Mouse (Mus musculus) hindbrain, embryonic 15.5 days (tissue): Measurements from ENCODE around the gene Ctc1. TPM values are rescaled to one million over a fixed set of nuclear protein-coding genes. Genes with fewer than 3 reads are reported as not detected.
"Not testable (repeated sequence)": the region's sequence is repeated elsewhere in the genome, so short reads cannot be mapped to it uniquely, and the experiment has no call there.

Experiments used
- ATAC-seq: fragments of 200-750 bp; cut with Nextera tagmentation; 2 replicates; pipeline ENCODE4 v1.8.0; 2017; ENCODE audit warnings: low read depth, moderate number of reproducible peaks, moderate TSS enrichment; ENCODE audit not compliant: low FRiP score
- H3K27ac ChIP-seq: fragments of 300-500 bp; sonication (generic); replicated peaks from 2 replicates; pipeline ENCODE4 v1.5.1; 2015; ENCODE audit warnings: mild to moderate bottlenecking, inconsistent platforms
- H3K27me3 ChIP-seq: fragments of 300-500 bp; sonication (generic); 2 replicates; pipeline ENCODE4 v1.6.1; 2015; ENCODE audit warnings: control low read depth, inconsistent platforms
- H3K36me3 ChIP-seq: fragments of 300-500 bp; sonication (generic); 2 replicates; pipeline ENCODE4 v1.6.1; 2015; ENCODE audit warnings: control low read depth, inconsistent platforms
- H3K4me1 ChIP-seq: fragments of 300-500 bp; sonication (generic); replicated peaks from 2 replicates; pipeline ENCODE4 v1.6.1; 2015; ENCODE audit warnings: control low read depth, inconsistent platforms
- H3K4me2 ChIP-seq: fragments of 300-500 bp; sonication (generic); 2 replicates; pipeline ENCODE4 v1.6.1; 2015; ENCODE audit warnings: moderate library complexity, mild to moderate bottlenecking, inconsistent platforms
- H3K4me3 ChIP-seq: fragments of 300-500 bp; sonication (generic); 2 replicates; pipeline ENCODE4 v1.5.1; 2015; ENCODE audit warnings: mild to moderate bottlenecking, inconsistent platforms
- H3K9ac ChIP-seq: fragments of 300-500 bp; sonication (generic); 2 replicates; pipeline ENCODE4 v1.6.1; 2015; ENCODE audit warnings: inconsistent platforms
- H3K9me3 ChIP-seq: fragments of 300-500 bp; sonication (generic); 2 replicates; pipeline ENCODE4 v1.6.1; 2016; ENCODE audit warnings: control low read depth, inconsistent platforms
- WGBS: fragments of 180-500 bp; shearing (Covaris S2); methylation state at CpG from one replicate; pipeline ENCODE4 v1.1.7; 2015; 5-methylcytosine and 5-hydroxymethylcytosine counted together
- polyA plus RNA-seq: library from polyadenylated mRNA; unstranded; fragments of >200 nt; fragmentation: Nextera tagmentation; extraction: Ambion mirVana; gene quantifications from 2 replicates; pipeline ENCODE4 v1.2.1, GENCODE M21; 2015

Gene Ctc1
- polyA plus RNA-seq, 1 experiment from 2014 or later: 71.2 TPM

DNA sequence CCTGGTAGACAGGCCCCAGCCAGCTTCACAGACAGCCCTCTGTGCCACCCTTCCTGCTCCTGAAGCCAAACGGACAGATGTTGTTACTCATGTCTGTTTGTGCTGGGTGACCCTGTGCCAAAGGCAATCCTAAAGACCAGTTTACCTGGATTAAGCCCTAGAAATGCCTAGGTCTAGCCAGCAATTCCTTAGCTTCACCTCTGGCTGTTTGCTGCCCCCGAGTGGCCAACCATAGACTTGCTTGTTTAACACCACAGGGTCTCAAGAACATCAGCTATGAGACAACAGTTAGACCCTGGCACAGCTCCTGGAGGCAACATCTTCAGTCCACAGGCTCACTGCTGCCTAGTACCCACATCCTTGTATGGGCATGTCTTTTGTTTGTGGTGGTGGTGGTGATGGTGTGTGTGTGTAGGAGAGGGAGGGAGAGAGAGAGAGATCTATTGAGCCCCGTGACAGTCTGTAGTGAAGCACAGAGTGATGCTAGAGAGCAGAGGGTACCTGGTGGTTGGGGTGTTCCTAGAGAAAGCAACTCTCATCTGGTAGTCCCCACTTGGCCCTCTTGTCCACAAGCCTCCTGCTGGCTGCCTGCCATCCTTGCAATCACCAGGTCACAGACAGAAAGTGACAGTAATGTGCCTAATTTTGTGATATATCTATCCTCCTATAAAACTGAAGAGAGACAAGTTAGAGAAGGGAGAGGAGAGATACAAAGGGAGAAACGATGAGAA lies 32.9 kb upstream of the Ctc1 start:
- no peaks in the 10 kb centered on the region for H3K4me1 ChIP-seq
- H3K4me3 ChIP-seq: no peak overlapping the region
- H3K9me3 ChIP-seq: no peaks in the 10 kb centered on the region
- no peak overlapping the region for H3K9ac ChIP-seq
- ATAC-seq: peak; percentile 75
- 26% methylated on average over 4 of the region's 4 CpGs for WGBS
- H3K27me3 ChIP-seq: no peaks in the 10 kb centered on the region
- H3K4me2 ChIP-seq: no peak overlapping the region
- no peak overlapping the region for H3K27ac ChIP-seq
- H3K36me3 ChIP-seq: peaks cover 16% of the 10 kb centered on the region

DNA sequence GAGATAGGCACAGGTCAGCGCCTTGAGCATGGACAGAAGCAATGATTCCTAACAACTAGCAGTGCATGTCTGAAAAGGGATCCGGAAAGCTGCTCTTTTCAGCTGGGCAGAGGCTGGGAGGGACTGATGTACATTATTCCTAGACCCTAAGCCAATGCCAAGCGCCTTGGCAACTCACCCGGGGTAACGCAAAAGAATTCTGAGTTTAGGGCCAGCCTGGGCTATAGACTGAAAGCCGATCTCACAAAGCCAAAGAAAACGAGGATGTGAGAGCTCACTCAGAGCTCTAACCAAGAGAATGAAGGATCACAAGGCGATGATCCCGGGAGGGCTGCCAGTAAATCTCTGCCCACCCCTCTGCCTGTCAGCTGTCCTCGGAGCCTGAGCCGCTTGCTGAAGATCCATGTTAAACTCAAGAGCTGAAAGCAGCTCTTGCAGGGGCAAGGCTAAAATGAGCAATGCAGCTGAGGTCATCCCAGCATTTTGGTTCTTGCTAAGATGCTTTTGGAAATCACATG lies 28.3 kb upstream of the Ctc1 start:
- 78% methylated on average over 11 of the region's 11 CpGs for WGBS
- H3K4me2 ChIP-seq: no peak overlapping the region
- H3K4me1 ChIP-seq: no peaks in the 10 kb centered on the region
- no peak overlapping the region for H3K4me3 ChIP-seq
- no peaks in the 10 kb centered on the region for H3K27me3 ChIP-seq
- H3K27ac ChIP-seq: 0 out of 2 replicates have a peak overlapping the region, but pooled peaks have one; percentile 22
- no peaks in the 10 kb centered on the region for H3K9me3 ChIP-seq
- no peak overlapping the region for H3K9ac ChIP-seq
- ATAC-seq: no peak
- H3K36me3 ChIP-seq: peaks cover 42% of the 10 kb centered on the region

DNA sequence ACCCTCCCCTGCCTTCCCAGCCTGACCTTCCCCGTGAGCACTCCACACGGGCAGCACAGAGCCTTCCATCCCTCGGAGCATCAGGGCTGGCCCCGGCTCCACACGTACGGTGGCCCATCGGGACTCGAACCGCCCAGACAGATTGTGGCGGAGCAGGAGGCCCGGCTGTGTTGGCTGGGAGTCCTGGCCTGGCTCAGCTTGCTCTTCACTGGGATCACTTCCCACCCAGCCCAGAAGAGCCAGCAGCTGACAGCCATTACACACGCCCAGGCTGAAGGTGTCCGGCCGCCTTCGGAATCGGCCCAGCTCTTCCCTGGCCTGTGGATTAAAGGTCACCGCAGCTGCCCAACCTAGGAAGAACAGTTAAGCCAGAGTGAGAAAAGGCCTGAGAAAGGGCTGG lies 27.4 kb upstream of the Ctc1 start:
- H3K9me3 ChIP-seq: no peaks in the 10 kb centered on the region
- peaks cover 47% of the 10 kb centered on the region for H3K36me3 ChIP-seq
- H3K9ac ChIP-seq: no peak overlapping the region
- no peak overlapping the region for H3K4me3 ChIP-seq
- no peak overlapping the region for H3K4me2 ChIP-seq
- 91% methylated on average over 17 of the region's 17 CpGs for WGBS
- ATAC-seq: no peak
- H3K4me1 ChIP-seq: no peaks in the 10 kb centered on the region
- no peak overlapping the region for H3K27ac ChIP-seq
- no peaks in the 10 kb centered on the region for H3K27me3 ChIP-seq

DNA sequence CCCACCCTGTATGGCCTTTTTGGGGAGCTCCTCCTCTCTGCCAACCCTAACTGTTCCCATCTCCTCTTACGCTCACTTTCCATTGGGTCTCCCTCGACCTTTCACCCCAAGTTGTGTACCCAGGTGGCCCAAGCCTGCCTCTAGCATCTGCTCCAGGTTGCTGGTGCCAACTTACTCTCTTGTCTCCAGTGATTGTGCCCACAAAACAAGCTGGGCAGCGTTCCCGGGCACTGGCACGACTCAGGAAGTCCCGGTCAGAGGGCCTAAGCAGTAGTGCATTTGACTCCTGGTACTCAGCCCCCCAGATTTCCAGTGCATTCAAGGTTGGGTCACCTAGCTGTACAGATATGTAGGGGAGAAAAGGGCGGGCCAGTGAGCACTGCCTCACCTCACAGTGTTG lies 22.6 kb upstream of the Ctc1 start:
- WGBS: 87% methylated on average over 7 of the region's 7 CpGs
- Histone ChIP-seq H3K4me1 (no peaks in the 10 kb centered on the region), H3K27me3 (no peaks in the 10 kb centered on the region), H3K4me2 (no peak overlapping the region), H3K9me3 (no peaks in the 10 kb centered on the region), H3K36me3 (peaks cover 62% of the 10 kb centered on the region), H3K9ac (no peak overlapping the region), H3K4me3 (no peak overlapping the region), H3K27ac (no peak overlapping the region)
- ATAC-seq: no peak

DNA sequence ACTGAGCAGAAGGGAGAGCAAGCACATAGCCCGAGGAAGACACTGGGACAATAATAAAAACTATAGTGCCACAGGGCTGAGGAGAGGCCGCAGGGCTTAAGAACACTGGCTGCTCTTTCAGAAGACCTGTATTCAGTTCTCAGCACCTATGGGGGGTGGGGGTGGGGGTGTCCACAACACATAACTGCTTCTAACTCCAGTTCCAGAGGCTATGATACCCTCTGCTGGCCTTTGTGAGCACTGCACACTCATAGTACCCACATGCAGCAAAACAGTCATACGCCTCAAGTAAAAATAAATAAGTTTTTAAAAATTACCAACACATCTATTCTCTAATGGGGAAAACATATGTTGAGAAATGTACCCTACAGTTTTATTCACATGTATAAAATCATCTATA lies 21.3 kb upstream of the Ctc1 start:
- no peak overlapping the region for H3K9ac ChIP-seq
- H3K9me3 ChIP-seq: no peaks in the 10 kb centered on the region
- no peak overlapping the region for H3K4me3 ChIP-seq
- WGBS: 95% methylated on average over 3 of the region's 3 CpGs
- no peaks in the 10 kb centered on the region for H3K4me1 ChIP-seq
- no peak overlapping the region for H3K27ac ChIP-seq
- H3K27me3 ChIP-seq: no peaks in the 10 kb centered on the region
- H3K36me3 ChIP-seq: peaks cover 73% of the 10 kb centered on the region
- no peak overlapping the region for H3K4me2 ChIP-seq
- no peak for ATAC-seq

DNA sequence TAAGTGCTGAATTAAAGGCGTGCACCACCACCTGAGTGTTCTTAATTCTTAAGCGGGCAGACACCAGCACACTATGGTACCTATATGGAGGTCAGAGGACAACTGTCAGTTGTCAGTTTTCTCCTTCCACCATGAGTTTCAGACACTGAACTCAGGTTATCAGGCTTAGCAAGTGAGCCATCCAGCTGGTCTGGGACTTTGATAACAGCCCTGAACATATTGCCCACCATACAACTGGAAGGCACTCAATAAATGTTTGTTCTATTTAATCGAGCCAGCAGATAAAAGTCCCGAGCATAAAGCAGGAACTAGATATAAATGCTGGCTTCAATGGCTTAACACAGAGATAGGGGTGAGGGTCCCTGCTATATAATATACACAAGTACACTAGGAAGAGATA lies 18.6 kb upstream of the Ctc1 start:
- H3K9me3 ChIP-seq: no peaks in the 10 kb centered on the region
- no peak for ATAC-seq
- H3K27me3 ChIP-seq: no peaks in the 10 kb centered on the region
- no peak overlapping the region for H3K4me3 ChIP-seq
- no peak overlapping the region for H3K4me2 ChIP-seq
- peaks cover 78% of the 10 kb centered on the region for H3K36me3 ChIP-seq
- no peaks in the 10 kb centered on the region for H3K4me1 ChIP-seq
- no peak overlapping the region for H3K27ac ChIP-seq
- WGBS: 92% methylated on average over 4 of the region's 4 CpGs
- H3K9ac ChIP-seq: no peak overlapping the region

DNA sequence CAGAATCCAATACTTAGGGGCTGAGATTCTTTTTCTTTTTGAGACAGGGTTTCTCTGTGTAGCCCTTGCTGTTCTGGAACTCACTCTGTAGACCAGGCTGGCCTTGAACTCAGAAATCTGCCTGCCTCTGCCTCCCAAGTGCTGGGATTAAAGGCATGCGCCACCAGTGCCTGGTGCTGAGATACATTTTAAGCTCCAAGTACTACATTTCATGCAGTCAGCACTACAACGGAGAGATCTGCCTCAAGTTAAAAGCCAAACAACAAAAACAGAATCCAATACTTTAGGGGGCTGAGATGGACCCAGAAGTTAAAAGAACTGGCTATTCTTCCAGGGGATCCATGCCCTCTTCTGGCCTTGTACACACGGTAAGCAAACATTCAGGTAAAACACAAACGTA lies 12.9 kb upstream of the Ctc1 start:
- WGBS: 97% methylated on average over 4 of the region's 4 CpGs
- not testable (repeated sequence) for H3K4me3 ChIP-seq, ATAC-seq, H3K27ac ChIP-seq, H3K27me3 ChIP-seq, H3K9ac ChIP-seq, H3K4me2 ChIP-seq, H3K9me3 ChIP-seq
- peaks cover 47% of the 10 kb centered on the region for H3K36me3 ChIP-seq
- H3K4me1 ChIP-seq: peaks cover 11% of the 10 kb centered on the region

DNA sequence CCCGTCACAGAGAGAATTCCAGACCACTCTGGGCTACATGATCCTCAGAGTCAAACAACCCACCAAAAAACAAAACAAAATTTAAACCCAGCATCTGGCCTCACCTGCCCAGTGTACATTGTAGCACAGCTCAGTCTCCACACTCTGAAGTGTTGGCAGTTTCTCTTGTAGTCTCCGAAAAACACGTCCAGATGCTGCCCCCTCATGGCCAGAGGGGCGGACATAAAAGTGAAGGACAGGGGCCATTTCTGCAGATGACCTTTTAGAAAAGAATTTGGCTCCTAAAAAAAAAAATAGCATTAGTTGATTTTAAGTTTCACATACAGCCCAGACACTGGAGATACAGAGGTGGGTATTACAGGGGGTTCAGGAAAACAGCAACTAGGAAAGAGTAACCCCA lies 12.1 kb upstream of the Ctc1 start:
- H3K4me1 ChIP-seq: peaks cover 13% of the 10 kb centered on the region
- WGBS: 66% methylated on average over 4 of the region's 4 CpGs

DNA sequence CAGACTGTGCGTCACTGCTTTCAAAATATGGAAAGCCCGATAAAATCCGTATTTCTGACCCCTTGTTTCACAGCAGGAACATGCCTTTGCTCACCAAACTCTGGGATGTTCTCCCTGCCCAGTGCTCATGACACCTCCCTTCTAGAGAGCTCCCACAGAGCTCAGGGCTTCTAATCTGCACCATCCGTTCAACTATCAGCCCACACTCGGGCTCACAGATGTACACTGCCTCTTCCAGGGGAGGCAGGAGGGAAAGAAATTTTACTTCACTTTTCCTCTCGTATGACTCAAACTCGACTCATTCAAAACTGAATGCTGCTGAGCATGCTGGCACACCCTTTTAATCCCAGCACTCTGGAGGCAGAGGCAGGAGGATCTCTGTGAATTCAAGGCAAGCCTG lies 10.5 kb upstream of the Ctc1 start:
- Histone ChIP-seq H3K4me1 (peaks cover 13% of the 10 kb centered on the region), H3K27ac (no peak overlapping the region), H3K9ac (no peak overlapping the region), H3K4me2 (no peak overlapping the region), H3K36me3 (peaks cover 26% of the 10 kb centered on the region), H3K27me3 (no peaks in the 10 kb centered on the region), H3K4me3 (no peak overlapping the region), H3K9me3 (no peaks in the 10 kb centered on the region)
- no peak for ATAC-seq
- WGBS: 94% methylated on average over 7 of the region's 7 CpGs

More for the DNA sequence above, 12.1 kb upstream of the Ctc1 start:
- H3K36me3 ChIP-seq: peaks cover 39% of the 10 kb centered on the region
- H3K9ac ChIP-seq: no peak overlapping the region
- H3K27ac ChIP-seq: no peak overlapping the region
- H3K4me3 ChIP-seq: no peak overlapping the region
- H3K9me3 ChIP-seq: no peaks in the 10 kb centered on the region
- no peaks in the 10 kb centered on the region for H3K27me3 ChIP-seq
- no peak overlapping the region for H3K4me2 ChIP-seq
- no peak for ATAC-seq

DNA sequence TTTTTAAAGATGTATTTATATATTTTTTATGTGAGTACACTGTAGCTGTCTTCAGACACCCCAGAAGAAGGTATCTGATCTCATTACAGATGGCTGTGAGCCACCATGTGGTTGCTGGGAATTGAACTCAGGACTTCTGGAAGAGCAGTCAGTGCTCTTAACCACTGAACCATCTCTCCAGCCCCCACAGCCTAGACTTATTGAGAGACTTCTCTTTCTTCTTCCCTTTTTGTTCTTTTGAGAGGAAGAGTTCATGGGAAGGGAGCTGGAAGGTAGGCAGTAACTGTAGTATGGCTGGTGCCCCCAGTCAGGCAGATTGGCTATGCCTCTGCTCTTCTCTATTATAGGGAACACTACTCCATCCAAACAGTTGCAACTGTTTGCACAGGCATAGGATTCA lies 9.1 kb upstream of the Ctc1 start:
- Histone ChIP-seq H3K36me3 (peaks cover 13% of the 10 kb centered on the region), H3K4me1 (peaks cover 22% of the 10 kb centered on the region)
- not testable (repeated sequence) for H3K27me3 ChIP-seq, H3K9me3 ChIP-seq, H3K4me2 ChIP-seq, H3K27ac ChIP-seq, H3K4me3 ChIP-seq, ATAC-seq, H3K9ac ChIP-seq

DNA sequence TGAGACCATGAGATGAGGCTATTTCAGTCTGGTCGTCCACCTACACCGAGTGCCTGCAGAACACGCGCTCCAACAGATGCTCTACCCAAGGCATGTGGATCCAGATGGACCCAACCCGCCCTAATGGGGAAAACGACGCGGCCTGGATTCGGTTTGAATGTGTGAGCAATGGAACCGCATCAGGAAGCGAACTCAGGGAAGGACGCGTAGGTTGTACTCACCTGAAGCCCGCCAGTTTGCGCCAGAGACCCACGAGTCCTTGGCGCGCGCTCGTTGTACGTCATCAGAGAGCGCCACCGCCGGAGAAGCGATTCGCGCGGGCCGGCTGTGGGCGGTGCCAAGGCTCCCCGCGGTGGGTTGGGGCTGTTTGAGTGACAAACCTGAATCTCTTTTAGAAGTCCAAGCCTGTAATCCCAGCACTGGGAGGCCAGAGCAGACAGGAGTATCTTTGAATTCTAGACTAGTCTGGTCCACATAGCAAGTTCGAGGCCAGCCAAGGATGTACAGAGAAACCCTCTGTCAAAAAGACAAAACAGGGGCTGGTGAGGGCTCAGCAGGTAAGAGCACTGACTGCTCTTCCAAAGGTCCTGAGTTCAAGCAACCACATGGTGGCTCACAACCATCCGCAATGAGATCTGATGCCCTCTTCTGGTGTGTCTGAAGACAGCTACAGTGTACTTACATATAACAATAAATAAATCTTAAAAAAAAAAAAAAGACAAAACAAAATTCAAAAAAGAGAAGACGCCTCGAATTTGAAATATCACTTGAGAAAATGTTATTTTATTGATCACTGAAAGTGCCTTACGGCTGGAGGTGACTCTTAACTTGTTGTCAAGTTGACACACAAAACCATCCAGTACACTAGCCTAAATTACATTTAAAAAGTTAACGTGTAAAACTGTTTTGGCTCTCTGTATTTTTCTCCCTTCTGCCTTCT lies 7.3 kb upstream of the Ctc1 start, which contains the start of gene Pfas:
Pfas (minus strand) TSS at position 279 of the 940 bp plus-strand sequence.
- 8% methylated on average over 38 of the region's 38 CpGs for WGBS
- H3K9me3 ChIP-seq: no peaks in the 10 kb centered on the region
- ATAC-seq: peak; percentile 88
- peak within 1 kb of the TSS; percentile 62 for H3K4me3 ChIP-seq
- peak within 1 kb of the TSS; percentile 61 for H3K4me2 ChIP-seq
- peaks cover 1% of the 10 kb centered on the region; the same call in 1 of the 2 replicates for H3K36me3 ChIP-seq
- H3K9ac ChIP-seq: peak within 1 kb of the TSS; percentile 68
- no peaks in the 10 kb centered on the region for H3K27me3 ChIP-seq
- peaks cover 24% of the 10 kb centered on the region for H3K4me1 ChIP-seq
- peak within 1 kb of the TSS; percentile 66 for H3K27ac ChIP-seq

DNA sequence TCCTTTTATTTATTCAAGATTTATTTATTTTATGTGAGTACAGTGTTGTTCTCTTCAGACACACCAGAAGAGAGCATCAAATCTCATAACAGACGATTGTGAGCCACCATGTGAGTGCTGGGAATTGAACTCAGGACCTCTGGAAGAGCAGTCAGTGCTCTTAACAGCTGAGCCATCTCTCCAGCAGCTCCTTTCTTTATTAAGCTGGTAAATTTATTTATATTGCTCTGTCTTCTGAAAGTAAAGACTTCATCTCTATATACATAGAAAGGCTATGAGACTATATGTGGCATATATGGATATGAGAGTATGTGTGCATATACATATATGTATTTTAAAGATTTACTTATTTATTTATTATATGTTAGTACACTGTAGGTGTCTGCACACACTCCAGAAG lies 6.2 kb upstream of the Ctc1 start:
- no peak overlapping the region for H3K4me3 ChIP-seq
- no peak overlapping the region for H3K27ac ChIP-seq
- no peaks in the 10 kb centered on the region for H3K27me3 ChIP-seq
- H3K9ac ChIP-seq: no peak overlapping the region
- H3K9me3 ChIP-seq: no peaks in the 10 kb centered on the region
- no peak for ATAC-seq
- H3K4me2 ChIP-seq: no peak overlapping the region
- peaks cover 24% of the 10 kb centered on the region for H3K4me1 ChIP-seq
- 95% methylated on average over 1 of the region's 1 CpGs for WGBS
- no peaks in the 10 kb centered on the region for H3K36me3 ChIP-seq
